Mouse (Mus musculus): ENCODE results near the gene Btnl6. TPM values are rescaled to one million over a fixed set of nuclear protein-coding genes. Genes with fewer than 3 reads are reported as not detected.

Gene Btnl6
- polyA plus RNA-seq, 2 experiments = not detected

GRCm38 (mm10) chr17:34556406-34556805 lies 39.3 kb upstream of the Btnl6 start:
- no peak for TF ChIP-seq EP300 (IDR thresholded peaks at IDR 0.05; ENCODE audit: low read depth)
- TF ChIP-seq CTCF (IDR thresholded peaks at IDR 0.05; ENCODE audit: low read depth) = no peak
- Histone ChIP-seq H3K27ac (no peak overlapping the region), H3K36me3 (replicated peaks; ENCODE audit: control insufficient read depth, insufficient read depth, low read depth) (no peaks in the 10 kb centered on the region), H3K4me2 (ENCODE audit: low read depth) (no peak overlapping the region), H3K9ac (replicated peaks) (no peak overlapping the region), H3K4me3 (ENCODE audit: insufficient read depth in 1 of 2, low read depth in 2 of 2, low read length in 2 of 2) (no peak overlapping the region), H3K4me1 (replicated peaks; ENCODE audit: control insufficient read depth in 2 of 2, insufficient read depth in 2 of 2, low read length in 1 of 2) (peaks cover 3% of the 10 kb centered on the region in 2 experiments; a peak in 3 of 4 replicates), H3K9me3 (ENCODE audit: control insufficient read depth, low read length) (no peaks in the 10 kb centered on the region), H3K27me3 (ENCODE audit: control insufficient read depth, insufficient read depth, low read length) (no peaks in the 10 kb centered on the region)
- no peak for ATAC-seq (ENCODE audit: insufficient read depth)
- 54% methylated on average over 8 of the region's 8 CpGs for WGBS (ENCODE audit: insufficient replicate concordance)
- DNase-seq (ENCODE audit: low read depth in 3 of 3, low spot score in 3 of 3) = no peak

- Histone ChIP-seq H3K4me3 (ENCODE audit: insufficient read depth in 1 of 2, low read depth in 2 of 2, low read length in 2 of 2) (no peak overlapping the region), H3K27ac (no peak overlapping the region), H3K27me3 (ENCODE audit: control insufficient read depth, insufficient read depth, low read length) (no peaks in the 10 kb centered on the region), H3K9me3 (ENCODE audit: control insufficient read depth, low read length) (no peaks in the 10 kb centered on the region), H3K4me1 (replicated peaks; ENCODE audit: control insufficient read depth in 2 of 2, insufficient read depth in 2 of 2, low read length in 1 of 2) (peaks cover 0 to 2% of the 10 kb centered on the region in 2 experiments; a peak in 2 of 4 replicates), H3K4me2 (ENCODE audit: low read depth) (no peak overlapping the region), H3K9ac (replicated peaks) (no peak overlapping the region), H3K36me3 (replicated peaks; ENCODE audit: control insufficient read depth, insufficient read depth, low read depth) (no peaks in the 10 kb centered on the region)
- DNase-seq (ENCODE audit: low read depth in 3 of 3, low spot score in 3 of 3) = peak; percentile 49 to 55 (median 50)
- peak; percentile 95 for TF ChIP-seq CTCF (IDR thresholded peaks at IDR 0.05; ENCODE audit: low read depth)
- TF ChIP-seq EP300 (IDR thresholded peaks at IDR 0.05; ENCODE audit: low read depth) = no peak
- 16% methylated on average over 5 of the region's 5 CpGs for WGBS (ENCODE audit: insufficient replicate concordance)
- ATAC-seq (ENCODE audit: insufficient read depth) = no peak
Measured at GRCm38 (mm10) chr17:34555483-34555882, 38.3 kb upstream of the Btnl6 start.

GRCm38 (mm10) chr17:34549843-34550242 lies 32.7 kb upstream of the Btnl6 start:
- Histone ChIP-seq H3K27ac (no peak overlapping the region), H3K4me2 (ENCODE audit: low read depth) (no peak overlapping the region), H3K9ac (replicated peaks) (no peak overlapping the region), H3K36me3 (replicated peaks; ENCODE audit: control insufficient read depth, insufficient read depth, low read depth) (no peaks in the 10 kb centered on the region), H3K27me3 (ENCODE audit: control insufficient read depth, insufficient read depth, low read length) (no peaks in the 10 kb centered on the region), H3K4me3 (ENCODE audit: insufficient read depth in 1 of 2, low read depth in 2 of 2, low read length in 2 of 2) (no peak overlapping the region), H3K9me3 (ENCODE audit: control insufficient read depth, low read length) (no peaks in the 10 kb centered on the region), H3K4me1 (replicated peaks; ENCODE audit: control insufficient read depth in 2 of 2, insufficient read depth in 2 of 2, low read length in 1 of 2) (no peaks in the 10 kb centered on the region)
- ATAC-seq (ENCODE audit: insufficient read depth) (no peak), DNase-seq (ENCODE audit: low read depth in 3 of 3, low spot score in 3 of 3) (no peak)
- WGBS (ENCODE audit: insufficient replicate concordance) = 31% methylated on average over 2 of the region's 2 CpGs
- TF ChIP-seq EP300 (IDR thresholded peaks at IDR 0.05; ENCODE audit: low read depth) = no peak

- TF ChIP-seq EP300 (IDR thresholded peaks at IDR 0.05; ENCODE audit: low read depth) = no peak
- no peak for TF ChIP-seq CTCF (IDR thresholded peaks at IDR 0.05; ENCODE audit: low read depth)
- no peak overlapping the region for H3K27ac ChIP-seq
- no peak for DNase-seq (ENCODE audit: low read depth in 3 of 3, low spot score in 3 of 3)
- H3K4me1 ChIP-seq (replicated peaks; ENCODE audit: control insufficient read depth in 2 of 2, insufficient read depth in 2 of 2, low read length in 1 of 2) = no peaks in the 10 kb centered on the region
- no peak overlapping the region for H3K4me3 ChIP-seq (ENCODE audit: insufficient read depth in 1 of 2, low read depth in 2 of 2, low read length in 2 of 2)
- no peaks in the 10 kb centered on the region for H3K27me3 ChIP-seq (ENCODE audit: control insufficient read depth, insufficient read depth, low read length)
- H3K36me3 ChIP-seq (replicated peaks; ENCODE audit: control insufficient read depth, insufficient read depth, low read depth) = no peaks in the 10 kb centered on the region
- WGBS (ENCODE audit: insufficient replicate concordance) = 66% methylated on average over 3 of the region's 3 CpGs
- H3K4me2 ChIP-seq (ENCODE audit: low read depth) = no peak overlapping the region
- no peak for ATAC-seq (ENCODE audit: insufficient read depth)
- H3K9ac ChIP-seq (replicated peaks) = no peak overlapping the region
- H3K9me3 ChIP-seq (ENCODE audit: control insufficient read depth, low read length) = no peaks in the 10 kb centered on the region
Measured at GRCm38 (mm10) chr17:34549156-34549555, 32.0 kb upstream of the Btnl6 start.

GRCm38 (mm10) chr17:34547601-34548000 lies 30.4 kb upstream of the Btnl6 start:
- Histone ChIP-seq H3K9ac (replicated peaks) (no peak overlapping the region), H3K36me3 (replicated peaks; ENCODE audit: control insufficient read depth, insufficient read depth, low read depth) (no peaks in the 10 kb centered on the region), H3K27me3 (ENCODE audit: control insufficient read depth, insufficient read depth, low read length) (no peaks in the 10 kb centered on the region), H3K4me3 (ENCODE audit: insufficient read depth in 1 of 2, low read depth in 2 of 2, low read length in 2 of 2) (no peak overlapping the region), H3K9me3 (ENCODE audit: control insufficient read depth, low read length) (no peaks in the 10 kb centered on the region), H3K27ac (no peak overlapping the region), H3K4me1 (replicated peaks; ENCODE audit: control insufficient read depth in 2 of 2, insufficient read depth in 2 of 2, low read length in 1 of 2) (no peaks in the 10 kb centered on the region), H3K4me2 (ENCODE audit: low read depth) (no peak overlapping the region)
- ATAC-seq (ENCODE audit: insufficient read depth) (no peak), DNase-seq (ENCODE audit: low read depth in 3 of 3, low spot score in 3 of 3) (no peak)
- TF ChIP-seq EP300 (IDR thresholded peaks at IDR 0.05; ENCODE audit: low read depth) = no peak
- TF ChIP-seq CTCF (IDR thresholded peaks at IDR 0.05; ENCODE audit: low read depth) = no peak
- WGBS (ENCODE audit: insufficient replicate concordance) = 61% methylated on average over 4 of the region's 4 CpGs
